Mouse (Mus musculus): ENCODE data around the gene Prrc2b.
A peak's percentile ranks its signal among the peaks of the same experiment; 100 is the strongest.

The Prrc2b gene

GRCm38 (mm10) chr2:32162102-32162501 is 11.2 kb downstream of the Prrc2b start:
- no peak for DNase-seq (ENCODE audit: low spot score)

DNA sequence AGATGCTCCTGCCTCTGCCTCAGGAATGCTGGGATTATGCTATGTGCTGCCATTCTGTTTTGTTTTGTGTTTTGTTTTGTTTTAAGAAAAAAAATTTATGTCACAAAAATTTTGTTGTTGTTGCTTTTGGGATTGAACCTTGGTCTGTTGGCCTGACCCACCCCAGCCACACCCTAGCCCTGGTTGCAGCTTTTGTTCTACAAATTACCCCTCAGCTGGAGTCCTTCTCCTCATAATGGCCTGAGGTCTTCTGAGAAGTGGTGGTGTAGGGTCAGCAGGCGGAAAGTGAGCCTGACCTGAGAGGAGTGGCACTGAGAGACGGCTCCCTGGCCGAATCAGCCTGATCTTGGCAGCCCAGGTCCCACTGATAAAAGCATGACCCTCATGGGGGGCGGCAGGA is 11.8 kb downstream of the Prrc2b start:
- DNase-seq (ENCODE audit: low spot score), result no peak

- DNase-seq (ENCODE audit: low spot score), result no peak
These were observed 12.2 kb downstream of the Prrc2b start for GRCm38 (mm10) chr2:32163057-32163456.

DNA sequence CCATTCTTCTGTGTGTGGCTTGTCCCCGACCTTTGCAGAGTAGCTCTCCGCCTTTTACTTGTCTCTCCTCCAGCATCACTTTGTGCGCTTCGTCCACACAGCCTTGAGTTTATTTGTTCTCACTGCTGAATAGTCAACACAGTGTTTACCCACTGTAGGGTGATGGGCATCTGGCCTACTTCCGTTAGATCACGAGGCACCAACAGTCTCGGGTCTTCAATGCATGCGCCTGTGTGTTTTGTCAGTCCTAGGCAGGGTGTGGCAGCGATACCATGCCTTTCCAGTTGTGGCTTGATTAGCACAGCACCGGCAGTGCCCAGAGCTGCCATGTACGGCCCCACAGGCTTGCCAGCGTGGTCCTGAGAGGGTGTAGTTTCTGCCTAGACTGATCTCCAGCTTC is 13.6 kb downstream of the Prrc2b start:
- DNase-seq (ENCODE audit: low spot score), result peak; percentile 17

GRCm38 (mm10) chr2:32165040-32165800 is 14.3 kb downstream of the Prrc2b start:
- no peak for DNase-seq (ENCODE audit: low spot score)

GRCm38 (mm10) chr2:32166581-32166980 is 15.7 kb downstream of the Prrc2b start:
- DNase-seq (ENCODE audit: low spot score), result no peak

GRCm38 (mm10) chr2:32167034-32167770 is 16.3 kb downstream of the Prrc2b start:
- DNase-seq (ENCODE audit: low spot score), result no peak

GRCm38 (mm10) chr2:32167819-32168218 is 16.9 kb downstream of the Prrc2b start:
- DNase-seq (ENCODE audit: low spot score), result no peak

DNA sequence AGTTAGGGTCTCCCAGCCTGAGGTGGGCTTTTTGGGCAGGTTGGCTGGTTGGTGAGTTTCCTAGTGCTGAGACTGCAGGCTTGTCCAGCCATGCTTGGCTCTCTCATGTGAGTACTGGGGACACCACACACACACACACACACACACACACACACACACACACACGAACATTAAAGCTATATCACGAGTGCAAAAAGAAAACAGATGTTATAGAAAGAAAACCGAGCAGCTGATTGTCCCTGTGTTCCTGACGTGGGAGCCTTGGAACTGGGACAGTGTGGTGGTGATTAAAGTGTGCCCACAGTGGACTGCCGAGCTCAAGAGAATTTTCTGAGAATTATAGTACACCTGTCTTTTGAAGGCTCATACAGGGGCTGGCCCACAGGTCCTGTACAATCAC is 18.4 kb downstream of the Prrc2b start:
- no peak for DNase-seq (ENCODE audit: low spot score)

DNA sequence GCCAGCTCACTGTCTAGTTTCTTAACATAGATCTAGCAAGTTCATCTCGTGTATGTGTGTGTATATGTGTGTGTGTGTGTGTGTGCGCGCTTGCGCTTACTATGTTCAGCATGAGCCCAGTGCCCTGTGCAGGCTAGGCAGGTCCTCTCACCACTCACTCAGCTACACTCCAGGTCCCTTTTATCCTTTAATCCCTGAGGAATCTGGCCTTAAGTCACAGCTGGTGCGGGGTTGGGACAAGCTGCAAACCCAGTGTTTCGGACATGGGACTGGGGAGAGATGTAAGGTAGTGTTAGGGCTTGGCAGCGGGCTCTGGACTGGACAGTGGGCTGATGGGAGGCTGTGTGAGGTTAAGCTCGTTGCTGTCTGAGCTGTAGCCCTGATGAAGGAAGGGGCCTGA is 19.1 kb downstream of the Prrc2b start:
- no peak for DNase-seq (ENCODE audit: low spot score)

DNA sequence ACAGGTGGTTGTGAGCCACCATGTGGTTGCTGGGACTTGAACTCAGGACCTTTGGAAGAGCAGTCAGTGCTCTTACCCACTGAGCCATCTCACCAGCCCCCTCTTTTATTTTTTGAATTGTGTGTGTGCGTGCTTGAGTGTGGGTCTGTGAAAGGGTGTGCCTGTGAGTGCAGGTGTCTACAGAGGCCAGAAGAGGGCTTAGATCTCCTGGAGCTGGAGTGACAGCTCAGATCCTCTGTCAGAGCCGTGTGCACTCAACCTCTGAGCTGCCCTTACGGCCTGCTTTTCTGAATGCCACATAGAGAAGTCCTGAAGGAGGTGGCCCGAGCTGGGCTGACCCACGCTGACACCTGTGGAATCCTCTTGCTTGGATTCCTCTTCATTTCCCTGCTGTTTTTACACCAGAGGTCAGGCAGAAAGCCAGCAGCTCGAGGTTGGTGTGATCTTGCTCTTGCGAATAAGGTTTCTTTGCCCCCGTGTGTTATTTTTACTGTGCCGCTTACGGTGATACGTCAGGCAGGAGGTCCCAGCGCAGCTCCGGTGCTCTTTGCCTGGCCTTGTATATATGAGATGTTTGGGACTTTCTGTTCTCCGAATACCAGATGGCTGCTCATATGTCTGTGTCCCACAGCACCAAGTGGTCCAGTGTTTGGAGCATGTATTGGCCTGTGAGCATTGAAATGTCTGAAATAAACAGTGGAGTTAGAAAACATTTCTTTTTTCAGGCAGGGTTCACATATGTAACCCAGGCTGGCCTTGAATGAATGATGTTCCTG is 21.0 kb downstream of the Prrc2b start:
- no peak for DNase-seq (ENCODE audit: low spot score)

DNA sequence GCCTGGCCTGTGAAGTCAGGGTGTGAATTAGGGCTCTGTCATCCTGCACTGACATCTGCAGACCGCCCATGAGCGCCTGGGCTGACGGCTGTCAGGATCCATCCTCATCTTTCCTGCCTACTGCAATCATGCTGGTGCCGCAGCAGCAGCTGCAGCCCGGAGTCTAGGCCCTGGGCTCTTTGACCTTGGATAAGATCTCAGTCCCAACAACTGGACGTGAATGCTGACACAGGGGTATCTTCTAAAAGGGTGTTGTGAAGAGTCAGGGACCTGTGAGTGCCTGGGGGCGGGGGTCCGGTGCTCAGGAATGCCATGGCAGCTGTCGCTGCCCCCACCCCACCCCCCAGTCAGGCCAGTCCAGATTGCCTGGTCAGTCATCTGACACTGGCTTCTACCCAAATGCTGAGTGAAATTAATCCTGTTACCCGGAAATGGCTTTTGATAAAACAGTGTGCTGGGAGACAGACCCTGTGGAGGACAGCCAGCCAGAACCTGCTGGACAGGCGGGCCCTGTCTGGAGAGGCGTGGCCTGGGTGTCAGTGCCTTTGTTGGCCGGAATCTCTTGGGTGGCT is 23.4 kb downstream of the Prrc2b start:
- no peak for DNase-seq (ENCODE audit: low spot score)

- DNase-seq (ENCODE audit: low spot score), result no peak
These were observed 24.2 kb downstream of the Prrc2b start for GRCm38 (mm10) chr2:32175051-32175466.

- DNase-seq (ENCODE audit: low spot score), result no peak
These were observed 24.6 kb downstream of the Prrc2b start for GRCm38 (mm10) chr2:32175508-32175907.

GRCm38 (mm10) chr2:32176848-32177247 is 26.0 kb downstream of the Prrc2b start:
- no peak for DNase-seq (ENCODE audit: low spot score)

DNA sequence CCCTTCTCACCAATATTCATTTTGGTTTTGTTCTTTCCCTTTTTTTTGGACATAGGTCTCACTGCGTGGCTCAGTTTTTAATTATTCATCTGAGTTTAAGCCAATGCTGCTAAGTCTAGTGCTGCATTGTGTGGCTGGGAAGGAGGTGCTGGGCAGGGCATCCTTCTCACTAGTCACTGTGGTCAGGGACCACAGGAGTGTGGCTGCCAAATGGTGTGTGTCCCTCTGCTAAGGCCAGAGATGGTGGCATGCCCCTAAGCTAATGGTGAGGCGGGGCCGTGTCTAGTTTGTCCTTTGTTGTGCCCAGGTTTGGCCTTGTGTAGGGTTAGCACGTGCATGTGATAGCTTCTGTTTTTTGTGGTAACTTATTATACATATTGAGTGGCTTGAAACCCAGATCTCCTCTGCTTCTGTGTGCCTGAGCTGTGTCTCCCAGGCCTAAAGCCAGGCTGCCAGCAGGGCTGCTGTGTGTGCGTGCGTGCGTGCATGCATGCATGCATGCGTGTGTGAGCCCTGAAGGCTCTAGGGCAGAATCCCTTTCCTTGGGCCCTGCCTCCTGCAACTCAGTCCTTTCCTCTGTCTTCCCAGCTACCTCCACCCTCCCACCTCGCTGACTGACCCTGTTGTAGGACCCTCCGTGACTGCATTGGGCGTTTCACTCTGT is 26.6 kb downstream of the Prrc2b start:
- no peak for DNase-seq (ENCODE audit: low spot score)

DNA sequence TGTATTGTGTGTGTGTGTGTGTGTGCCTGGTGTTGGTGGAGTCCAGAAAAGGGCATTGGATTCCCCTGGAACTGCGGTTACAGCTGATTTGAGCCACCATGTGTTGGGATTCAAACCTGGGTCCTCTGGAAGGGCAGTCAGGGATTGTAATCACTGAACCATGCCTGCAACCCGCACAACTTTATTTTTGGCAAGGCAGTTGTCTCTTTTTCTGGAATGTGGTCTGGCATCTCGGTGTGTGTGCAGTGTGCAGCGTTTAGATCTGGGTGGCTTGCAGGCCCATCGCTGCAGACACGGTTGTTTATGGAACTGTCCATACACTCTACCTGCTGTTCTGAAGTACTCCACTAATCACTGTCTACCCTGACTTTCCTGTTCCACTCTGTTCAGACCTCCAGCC is 28.5 kb downstream of the Prrc2b start:
- no peak for DNase-seq (ENCODE audit: low spot score)

GRCm38 (mm10) chr2:32180127-32180526 is 29.2 kb downstream of the Prrc2b start:
- no peak for DNase-seq (ENCODE audit: low spot score)

GRCm38 (mm10) chr2:32181364-32181763 is 30.5 kb downstream of the Prrc2b start:
- no peak for DNase-seq (ENCODE audit: low spot score)

DNA sequence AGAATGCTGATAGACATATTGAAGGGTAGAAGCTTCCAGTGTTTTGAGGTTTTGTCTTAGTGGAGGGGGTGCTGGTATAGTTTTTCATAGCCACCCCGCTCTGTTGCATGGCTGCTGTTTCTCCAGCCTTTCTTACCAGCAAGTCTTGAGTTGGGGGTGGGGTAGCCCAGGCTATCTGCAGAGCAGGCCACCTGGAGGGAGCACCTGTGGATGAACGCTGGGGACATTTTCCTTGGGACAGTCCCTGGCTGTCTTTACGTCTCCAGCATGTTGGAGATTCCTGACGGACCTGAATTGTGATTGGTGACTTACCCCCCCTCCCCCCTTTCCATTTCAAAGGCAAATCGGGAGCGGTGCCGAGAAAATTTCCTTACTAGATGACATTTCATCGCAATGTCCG is 31.2 kb downstream of the Prrc2b start:
- DNase-seq (ENCODE audit: low spot score), result no peak

- DNase-seq (ENCODE audit: low spot score), result no peak
These were observed 31.9 kb downstream of the Prrc2b start for GRCm38 (mm10) chr2:32182676-32183296.

Measured in spleen, adult 12 weeks (tissue).